Mouse (Mus musculus): ENCODE measurements around the gene Cep83. TPM values are rescaled to one million over a fixed set of nuclear protein-coding genes. Genes with fewer than 3 reads are reported as not detected.

The Cep83 gene
- polyA plus RNA-seq, 1 experiment from 2014 or later, result 17.0 TPM

- ATAC-seq (ENCODE audit: low FRiP score, low read depth), result no peak
- Histone ChIP-seq H3K9me3 (no peaks in the 10 kb centered on the region), H3K9ac (no peak overlapping the region), H3K36me3 (no peaks in the 10 kb centered on the region), H3K4me3 (no peak overlapping the region), H3K27me3 (no peaks in the 10 kb centered on the region), H3K4me2 (no peak overlapping the region), H3K4me1 (replicated peaks) (0 out of 2 replicates have a peak, but pooled peaks cover 5% of the 10 kb centered on the region), H3K27ac (replicated peaks) (no peak overlapping the region)
- WGBS, result 59% methylated on average over 7 of the region's 7 CpGs
Observed at GRCm38 (mm10) chr10:94809946-94810472, 121.6 kb downstream of the Cep83 start.

GRCm38 (mm10) chr10:94811907-94812851 is 123.7 kb downstream of the Cep83 start:
- H3K27ac ChIP-seq (replicated peaks), result no peak overlapping the region
- no peak overlapping the region for H3K4me3 ChIP-seq
- H3K9ac ChIP-seq, result no peak overlapping the region
- H3K4me1 ChIP-seq (replicated peaks), result 0 out of 2 replicates have a peak, but pooled peaks cover 5% of the 10 kb centered on the region
- no peak overlapping the region for H3K4me2 ChIP-seq
- no peaks in the 10 kb centered on the region for H3K36me3 ChIP-seq
- no peaks in the 10 kb centered on the region for H3K9me3 ChIP-seq
- no peaks in the 10 kb centered on the region for H3K27me3 ChIP-seq
- 48% methylated on average over 17 of the region's 17 CpGs for WGBS
- ATAC-seq (ENCODE audit: low FRiP score, low read depth), result peak; percentile 29; the same call in 1 of the 2 replicates

GRCm38 (mm10) chr10:94818127-94818526 is 129.7 kb downstream of the Cep83 start:
- no peak for ATAC-seq (ENCODE audit: low FRiP score, low read depth)
- Histone ChIP-seq H3K27ac (replicated peaks) (no peak overlapping the region), H3K9ac (no peak overlapping the region), H3K36me3 (no peaks in the 10 kb centered on the region), H3K4me2 (no peak overlapping the region), H3K4me1 (replicated peaks) (no peaks in the 10 kb centered on the region), H3K9me3 (no peaks in the 10 kb centered on the region), H3K4me3 (no peak overlapping the region), H3K27me3 (no peaks in the 10 kb centered on the region)
- WGBS, result 93% methylated on average over 3 of the region's 3 CpGs

GRCm38 (mm10) chr10:94818781-94819665 is 130.6 kb downstream of the Cep83 start:
- no peaks in the 10 kb centered on the region for H3K27me3 ChIP-seq
- no peak overlapping the region for H3K27ac ChIP-seq (replicated peaks)
- no peak overlapping the region for H3K4me2 ChIP-seq
- 0 out of 2 replicates have a peak, but pooled peaks cover under 1% of the 10 kb centered on the region for H3K4me1 ChIP-seq (replicated peaks)
- peak; percentile 21; the same call in 1 of the 2 replicates for ATAC-seq (ENCODE audit: low FRiP score, low read depth)
- H3K9me3 ChIP-seq, result no peaks in the 10 kb centered on the region
- H3K9ac ChIP-seq, result no peak overlapping the region
- H3K4me3 ChIP-seq, result no peak overlapping the region
- 86% methylated on average over 17 of the region's 17 CpGs for WGBS
- H3K36me3 ChIP-seq, result no peaks in the 10 kb centered on the region

GRCm38 (mm10) chr10:94823971-94824760 is 135.7 kb downstream of the Cep83 start:
- no peak overlapping the region for H3K9ac ChIP-seq
- no peaks in the 10 kb centered on the region for H3K9me3 ChIP-seq
- peaks cover 13% of the 10 kb centered on the region; the same call in 1 of the 2 replicates for H3K4me1 ChIP-seq (replicated peaks)
- peaks cover 5% of the 10 kb centered on the region for H3K36me3 ChIP-seq
- no peak overlapping the region for H3K4me3 ChIP-seq
- no peak for ATAC-seq (ENCODE audit: low FRiP score, low read depth)
- no peaks in the 10 kb centered on the region for H3K27me3 ChIP-seq
- no peak overlapping the region for H3K27ac ChIP-seq (replicated peaks)
- H3K4me2 ChIP-seq, result no peak overlapping the region
- 54% methylated on average over 11 of the region's 11 CpGs for WGBS

- Histone ChIP-seq H3K4me2 (no peak overlapping the region), H3K27ac (replicated peaks) (no peak overlapping the region), H3K27me3 (no peaks in the 10 kb centered on the region), H3K4me1 (replicated peaks) (peaks cover 29% of the 10 kb centered on the region), H3K4me3 (no peak overlapping the region), H3K9me3 (no peaks in the 10 kb centered on the region), H3K9ac (no peak overlapping the region), H3K36me3 (peaks cover 5% of the 10 kb centered on the region)
- 93% methylated on average over 2 of the region's 2 CpGs for WGBS
- no peak for ATAC-seq (ENCODE audit: low FRiP score, low read depth)
Observed at GRCm38 (mm10) chr10:94825951-94826350, 137.5 kb downstream of the Cep83 start.

GRCm38 (mm10) chr10:94826436-94826835 is 138.0 kb downstream of the Cep83 start:
- peaks cover 33% of the 10 kb centered on the region for H3K4me1 ChIP-seq (replicated peaks)
- no peaks in the 10 kb centered on the region for H3K9me3 ChIP-seq
- no peak overlapping the region for H3K4me2 ChIP-seq
- H3K27me3 ChIP-seq, result no peaks in the 10 kb centered on the region
- no peak overlapping the region for H3K27ac ChIP-seq (replicated peaks)
- no peak overlapping the region for H3K9ac ChIP-seq
- 86% methylated on average over 12 of the region's 12 CpGs for WGBS
- no peak for ATAC-seq (ENCODE audit: low FRiP score, low read depth)
- H3K36me3 ChIP-seq, result peaks cover 9% of the 10 kb centered on the region
- H3K4me3 ChIP-seq, result no peak overlapping the region

GRCm38 (mm10) chr10:94827325-94827724 is 138.9 kb downstream of the Cep83 start:
- Histone ChIP-seq H3K4me3 (no peak overlapping the region), H3K9ac (no peak overlapping the region), H3K36me3 (peaks cover 13% of the 10 kb centered on the region), H3K27me3 (no peaks in the 10 kb centered on the region), H3K27ac (replicated peaks) (no peak overlapping the region), H3K9me3 (no peaks in the 10 kb centered on the region), H3K4me1 (replicated peaks) (peaks cover 33% of the 10 kb centered on the region), H3K4me2 (no peak overlapping the region)
- WGBS, result 88% methylated on average over 10 of the region's 10 CpGs
- ATAC-seq (ENCODE audit: low FRiP score, low read depth), result no peak

- Histone ChIP-seq H3K9ac (no peak overlapping the region), H3K27me3 (no peaks in the 10 kb centered on the region), H3K36me3 (peaks cover 20% of the 10 kb centered on the region), H3K4me2 (no peak overlapping the region), H3K4me1 (replicated peaks) (peaks cover 33% of the 10 kb centered on the region), H3K27ac (replicated peaks) (no peak overlapping the region), H3K4me3 (no peak overlapping the region), H3K9me3 (no peaks in the 10 kb centered on the region)
- no peak for ATAC-seq (ENCODE audit: low FRiP score, low read depth)
- 88% methylated on average over 14 of the region's 14 CpGs for WGBS
Observed at GRCm38 (mm10) chr10:94827890-94828733, 139.7 kb downstream of the Cep83 start.

- 95% methylated on average over 7 of the region's 7 CpGs for WGBS
Observed at GRCm38 (mm10) chr10:94828734-94829230, 140.3 kb downstream of the Cep83 start.

More at GRCm38 (mm10) chr10:94828734-94829230, 140.3 kb downstream of the Cep83 start:
- ATAC-seq (ENCODE audit: low FRiP score, low read depth), result no peak
- peaks cover 21% of the 10 kb centered on the region for H3K36me3 ChIP-seq
- no peak overlapping the region for H3K4me2 ChIP-seq
- H3K4me1 ChIP-seq (replicated peaks), result peaks cover 33% of the 10 kb centered on the region
- H3K9me3 ChIP-seq, result no peaks in the 10 kb centered on the region
- no peaks in the 10 kb centered on the region for H3K27me3 ChIP-seq
- H3K27ac ChIP-seq (replicated peaks), result 0 out of 2 replicates have a peak overlapping the region, but pooled peaks have one; percentile 20
- H3K4me3 ChIP-seq, result no peak overlapping the region
- H3K9ac ChIP-seq, result no peak overlapping the region

Data from hindbrain, embryonic 15.5 days (tissue).